Mouse (Mus musculus) neutrophil, adult 5-6 weeks (primary cell): ENCODE measurements around the gene Faap100. TPM values are rescaled to one million over a fixed set of nuclear protein-coding genes. Genes with fewer than 3 reads are reported as not detected.
"Not testable (repeated sequence)": the region's sequence is repeated elsewhere in the genome, so short reads cannot be mapped to it uniquely, and the experiment has no call there.

ENCODE experiments used
- ATAC-seq: fragments of 151-379, 151-347 bp; 2 replicates; pipeline ENCODE4 v1.8.0; 2017; ENCODE audit warnings: mild to moderate bottlenecking, moderate TSS enrichment; ENCODE audit not compliant: insufficient number of reproducible peaks, poor library complexity, low FRiP score, severe bottlenecking; ENCODE audit errors: extremely low read depth
- total RNA-seq: library from RNA; stranded (forward); fragments of 200-1000 nt; gene quantifications from 2 replicates; pipeline ENCODE4 v1.2.3, GENCODE M21; 2017

Gene Faap100
- total RNA-seq, 1 experiment from 2014 or later: 13.3 TPM

GRCm38 (mm10) chr11:120354304-120355276, 24.0 kb downstream of the Faap100 start:
- no peak for ATAC-seq

GRCm38 (mm10) chr11:120353500-120354303, 24.9 kb downstream of the Faap100 start:
- peak; percentile 79 for ATAC-seq

- no peak for ATAC-seq
Measured at GRCm38 (mm10) chr11:120352571-120353290, 25.8 kb downstream of the Faap100 start.

DNA sequence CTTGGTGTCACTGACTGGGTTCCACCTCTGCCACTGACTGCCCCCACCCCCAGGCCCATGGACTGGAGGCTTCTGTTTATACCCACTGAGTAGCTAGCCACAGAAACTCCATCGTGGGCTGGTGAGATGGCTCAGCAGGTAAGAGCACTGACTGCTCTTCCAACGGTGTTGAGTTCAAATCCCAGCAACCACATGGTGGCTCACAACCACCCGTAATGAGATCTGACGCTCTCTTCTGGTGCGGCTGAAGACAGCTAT, 26.5 kb downstream of the Faap100 start:
- ATAC-seq: not testable (repeated sequence)

GRCm38 (mm10) chr11:120351250-120352092, 27.1 kb downstream of the Faap100 start:
- ATAC-seq: no peak

DNA sequence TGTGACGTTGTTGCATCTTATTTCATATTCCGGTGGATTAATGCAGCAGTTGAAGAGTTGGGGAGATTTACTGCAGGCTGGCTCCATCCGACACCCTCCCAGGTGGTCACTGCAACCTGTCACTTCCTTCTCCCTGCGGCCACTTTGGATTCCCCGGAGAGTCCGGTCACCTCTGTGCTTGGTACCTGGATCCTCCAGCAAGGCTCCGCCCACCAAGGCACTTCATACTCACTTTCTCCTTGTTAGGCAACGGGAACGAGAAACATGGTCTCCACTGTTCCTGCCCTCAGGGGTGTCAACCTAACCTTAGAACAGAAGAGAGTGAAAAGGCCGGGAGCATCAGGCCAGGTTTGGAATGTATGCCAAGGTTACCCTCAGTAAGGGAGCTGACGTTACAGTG, 27.9 kb downstream of the Faap100 start:
- no peak for ATAC-seq

DNA sequence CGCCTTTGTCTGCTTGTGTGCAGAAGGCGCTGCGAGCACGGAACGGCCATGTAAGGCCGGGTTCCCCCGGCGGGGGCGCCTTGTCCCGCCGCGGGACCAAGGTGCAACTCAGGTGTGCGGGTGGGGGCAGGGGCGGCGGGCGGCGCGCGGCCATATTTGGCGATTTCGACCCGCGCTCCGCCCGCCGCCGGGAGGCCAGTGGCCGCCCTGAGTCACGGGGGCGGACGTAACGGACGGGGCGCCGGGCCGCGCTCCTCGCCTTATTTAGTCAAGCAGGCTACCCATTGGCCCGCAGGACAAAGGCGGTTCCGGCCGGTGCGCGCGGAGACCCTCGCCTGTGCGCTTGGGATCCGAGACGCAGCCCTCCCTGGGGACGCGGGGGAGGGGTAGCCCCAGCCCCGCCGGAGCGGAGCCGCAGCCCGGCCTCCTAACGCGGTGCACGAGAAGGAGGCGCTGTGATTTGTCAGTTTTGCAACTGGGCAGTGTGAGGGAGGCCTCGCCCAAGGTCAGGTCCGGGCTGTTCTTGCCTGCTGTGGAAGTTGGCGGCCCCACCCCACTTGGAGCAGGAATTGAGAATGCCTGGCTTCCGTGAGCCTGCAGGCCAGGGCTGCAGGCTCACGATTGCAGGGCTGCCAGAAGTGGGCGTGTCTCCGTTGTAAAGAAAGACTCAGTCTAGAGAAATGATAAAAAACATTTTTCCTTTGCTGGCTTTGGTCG, 28.4 kb downstream of the Faap100 start:
- peak; percentile 10 for ATAC-seq

GRCm38 (mm10) chr11:120349371-120349985, 29.1 kb downstream of the Faap100 start:
- ATAC-seq: no peak

DNA sequence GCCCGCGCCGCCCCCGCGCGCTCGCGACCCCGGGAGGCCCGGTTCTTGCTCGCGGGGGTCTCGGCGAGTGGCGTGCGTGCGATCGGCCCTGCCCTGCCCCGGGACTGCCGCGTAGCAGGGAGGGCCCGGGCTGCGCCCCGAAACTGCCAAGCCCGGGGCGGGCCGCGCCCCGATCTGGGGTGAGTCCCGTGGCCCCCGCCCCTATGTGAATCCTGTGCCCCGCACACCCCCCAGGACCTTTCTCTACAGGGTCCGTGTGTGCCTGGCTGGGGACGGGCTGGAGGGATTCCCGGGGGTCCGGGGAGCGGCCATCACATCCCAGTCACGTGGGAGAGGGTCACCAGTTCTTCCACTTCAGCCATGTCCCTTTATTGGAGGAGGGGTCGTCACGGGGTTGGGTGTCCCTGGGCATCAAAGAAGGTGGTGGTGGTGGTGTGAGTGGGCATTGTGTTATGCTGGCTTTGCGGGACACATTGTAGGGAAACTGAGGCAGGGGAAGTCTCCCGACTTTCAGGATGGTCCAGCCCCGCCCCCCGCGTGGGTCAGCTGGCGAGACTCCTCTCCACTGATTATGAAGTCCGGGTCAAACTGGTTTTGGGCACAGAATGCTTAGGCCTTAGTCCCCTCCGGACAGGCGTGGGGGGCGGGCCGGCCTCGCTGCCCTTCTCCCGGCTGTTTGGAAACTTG, 29.7 kb downstream of the Faap100 start:
- no peak for ATAC-seq

DNA sequence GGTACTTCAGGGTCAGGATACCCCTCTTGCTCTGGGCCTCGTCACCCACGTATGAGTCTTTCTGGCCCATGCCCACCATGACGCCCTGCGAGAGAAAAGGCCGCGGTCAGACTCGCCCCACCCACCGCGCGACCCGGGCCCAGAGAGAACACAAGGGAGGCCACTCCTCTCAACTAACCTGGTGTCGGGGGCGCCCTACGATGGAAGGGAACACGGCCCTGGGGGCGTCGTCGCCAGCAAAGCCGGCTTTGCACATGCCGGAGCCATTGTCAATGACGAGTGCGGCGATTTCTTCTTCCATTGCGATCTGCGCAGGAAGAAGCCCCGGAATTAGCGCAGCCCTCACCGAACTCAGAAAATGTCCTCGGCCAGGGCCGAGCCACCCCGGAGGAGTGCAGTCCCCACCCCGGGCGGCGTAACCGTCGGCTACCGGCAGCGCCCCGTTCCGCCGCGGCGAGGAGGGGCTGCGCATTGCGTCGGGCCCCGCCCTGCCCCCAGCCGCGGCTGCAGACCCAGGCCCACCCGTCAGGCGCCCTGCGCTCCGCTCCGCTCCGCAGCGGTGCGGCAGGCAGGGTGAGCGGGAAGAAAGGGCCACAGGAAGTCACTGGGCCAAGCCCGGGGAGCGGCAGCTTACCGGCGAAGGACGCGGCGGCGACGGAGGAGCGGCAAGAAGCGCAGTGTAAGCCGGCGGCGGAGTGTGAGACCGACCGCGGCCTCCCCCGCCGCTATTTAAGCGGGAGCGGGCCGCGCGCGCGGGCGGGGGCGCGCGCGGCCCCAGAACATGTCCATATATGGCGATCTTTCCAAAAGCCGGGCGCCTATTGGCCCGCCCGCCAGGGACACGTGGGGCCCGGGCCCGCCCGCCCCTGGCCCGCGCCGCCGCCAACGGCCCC, 30.5 kb downstream of the Faap100 start, which contains the start of gene Actg1:
Actg1 (minus strand) TSS at position 752 of the 893 bp plus-strand sequence.
- ATAC-seq: peak; percentile 46

- ATAC-seq: no peak
Measured at GRCm38 (mm10) chr11:120347301-120347700, 31.3 kb downstream of the Faap100 start.

DNA sequence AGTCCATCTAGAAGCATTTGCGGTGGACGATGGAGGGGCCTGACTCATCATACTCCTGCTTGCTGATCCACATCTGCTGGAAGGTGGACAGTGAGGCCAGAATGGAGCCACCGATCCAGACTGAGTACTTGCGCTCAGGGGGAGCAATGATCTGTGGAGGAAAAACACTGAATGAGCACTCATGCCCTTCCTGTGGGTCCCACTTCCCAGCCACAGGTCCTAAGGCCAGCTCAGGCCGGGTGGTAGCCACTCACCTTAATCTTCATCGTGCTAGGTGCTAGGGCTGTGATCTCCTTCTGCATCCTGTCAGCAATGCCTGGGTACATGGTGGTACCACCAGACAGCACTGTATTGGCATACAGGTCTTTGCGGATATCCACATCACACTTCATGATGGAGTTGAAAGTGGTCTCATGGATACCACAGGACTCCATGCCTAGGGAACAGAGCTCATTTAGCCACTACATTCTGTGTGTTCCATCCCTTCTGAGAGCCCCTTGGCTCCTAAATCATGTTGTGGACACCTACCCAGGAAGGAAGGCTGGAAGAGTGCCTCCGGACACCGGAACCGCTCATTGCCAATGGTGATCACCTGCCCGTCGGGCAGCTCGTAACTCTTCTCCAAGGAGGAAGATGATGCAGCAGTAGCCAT, 32.1 kb downstream of the Faap100 start:
- ATAC-seq: not testable (repeated sequence)

GRCm38 (mm10) chr11:120345067-120345681, 33.4 kb downstream of the Faap100 start:
- no peak for ATAC-seq

DNA sequence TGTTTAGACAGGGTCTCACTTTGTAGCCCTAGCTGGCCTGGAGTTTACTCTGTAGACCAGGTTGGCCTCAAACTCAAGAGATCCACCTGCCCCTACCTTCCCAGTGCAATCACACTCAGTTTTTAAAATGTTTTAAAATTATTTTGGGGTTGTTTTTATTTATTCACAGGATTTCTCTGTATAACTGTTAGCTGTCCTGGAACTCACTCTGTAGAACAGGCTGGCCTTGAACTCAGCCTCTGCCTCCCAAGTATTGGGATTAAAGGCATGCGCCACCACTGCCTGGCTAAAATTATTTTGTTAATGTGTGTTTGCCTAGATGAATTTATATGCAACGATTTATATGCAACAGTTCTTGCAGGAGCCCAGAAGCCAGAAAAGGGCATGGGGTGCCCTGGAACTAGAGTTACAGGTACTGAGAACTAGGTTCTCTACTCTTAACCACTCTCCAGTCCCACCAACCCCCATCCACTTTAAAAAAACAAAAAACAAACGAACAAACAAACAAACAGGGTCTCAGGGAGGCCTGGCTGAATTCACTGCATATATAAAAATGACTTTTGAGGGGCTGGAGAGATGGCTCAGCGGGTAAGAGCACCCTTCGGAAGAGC, 34.1 kb downstream of the Faap100 start:
- ATAC-seq: no peak
